Mouse (Mus musculus) thymus, adult 2 months (tissue): ENCODE data around the gene Khsrp.
"Not testable (repeated sequence)": the region's sequence is repeated elsewhere in the genome, so short reads cannot be mapped to it uniquely, and the experiment has no call there.

ENCODE experiments used
- CTCF ChIP-seq: fragments of 200-500 bp; IDR thresholded peaks from 2 replicates; pipeline ENCODE4 v1.5.1; 2012; ENCODE audit warnings: mild to moderate bottlenecking, control low read depth, low read length, moderate library complexity, borderline replicate concordance; ENCODE audit not compliant: control insufficient read depth, poor library complexity, insufficient read depth; ENCODE audit errors: extremely low read depth
- POLR2A ChIP-seq: fragments of 200-500 bp; IDR thresholded peaks from 2 replicates; pipeline ENCODE4 v1.6.1; 2012; ENCODE audit warnings: mild to moderate bottlenecking, low read length, control low read depth, moderate library complexity; ENCODE audit not compliant: control insufficient read depth, poor library complexity, insufficient read depth; ENCODE audit errors: extremely low read depth

- TF ChIP-seq CTCF, POLR2A: not testable (repeated sequence)
These were observed 20.4 kb upstream of the Khsrp start for GRCm38 (mm10) chr17:57051679-57052078.
